Mouse (Mus musculus): ENCODE measurements around the gene Idh1.
A peak's percentile ranks its signal among the peaks of the same experiment; 100 is the strongest.

The Idh1 gene

GRCm38 (mm10) chr1:65112031-65112806, 74.1 kb downstream of the Idh1 start:
- peak; percentile 91 for DNase-seq

- no peak for DNase-seq
Observed at GRCm38 (mm10) chr1:65109756-65110435, 76.4 kb downstream of the Idh1 start.

- DNase-seq, result no peak
Observed at GRCm38 (mm10) chr1:65109196-65109595, 77.1 kb downstream of the Idh1 start.
